ENCODE assay signal across 8 mouse cellular contexts in the genomic region with DNA sequence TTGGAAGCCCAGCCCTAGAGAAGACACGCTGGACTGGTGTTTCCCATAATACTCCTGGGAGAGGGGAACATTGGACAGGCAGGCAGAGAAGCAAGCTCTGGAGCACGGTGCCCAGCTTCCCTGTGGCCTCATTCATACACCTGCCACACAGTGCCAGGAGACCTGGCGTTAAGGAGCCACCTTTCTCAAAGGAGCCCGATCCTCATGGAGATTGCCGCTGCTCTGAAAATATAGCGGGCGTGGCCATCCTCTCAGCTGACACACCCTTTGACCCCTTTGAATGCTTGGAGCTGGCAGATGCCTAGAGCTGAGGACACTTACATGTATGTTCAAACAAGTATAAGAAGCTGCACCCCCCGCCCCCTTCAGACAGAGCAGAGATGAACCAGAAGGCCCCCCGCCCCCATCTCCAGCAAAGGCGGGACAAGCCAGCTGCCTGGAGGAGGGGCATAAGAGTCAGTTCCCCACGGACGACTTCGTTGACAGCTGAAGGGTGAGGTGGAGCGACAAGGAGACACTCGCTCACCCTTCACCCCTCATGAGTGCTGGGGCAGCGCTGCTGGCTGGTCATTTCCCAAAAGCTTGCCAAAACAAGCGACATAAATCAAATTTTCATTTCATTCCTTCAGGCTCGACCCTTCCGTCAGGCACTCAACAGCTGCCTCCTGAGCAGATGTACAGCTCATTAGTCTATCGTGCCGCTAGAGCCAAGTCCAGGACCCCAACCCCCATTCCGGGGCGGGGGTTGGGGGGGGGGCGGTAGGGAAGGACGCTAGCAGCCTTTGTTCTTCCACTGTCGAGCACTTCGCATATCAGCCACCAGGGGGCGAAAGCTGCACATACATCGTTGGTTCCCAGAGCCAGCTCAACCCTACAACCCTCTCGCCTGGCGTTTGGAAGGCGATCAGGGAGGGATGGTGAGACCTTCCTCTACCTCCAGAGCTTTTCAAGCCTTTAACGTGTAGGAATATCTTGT. TPM values are rescaled to one million over a fixed set of nuclear protein-coding genes. Genes with fewer than 3 reads are reported as not detected.
DNase-seq lines count a peak whose midpoint lies in the region; ATAC-seq lines count a peak whose summit lies in the region.

No protein-coding gene starts in this region.

- peak; percentile 82 for DNase-seq in R1 (ENCODE audit: low read depth, low spot score)
- peak; percentile 91 to 93 for DNase-seq in cerebellum, postnatal 25 days
- DNase-seq in frontal cortex, postnatal 25 days (ENCODE audit: low spot score in 2 of 2): peak; percentile 89 to 90
- peak; percentile 98 for DNase-seq in hindbrain, embryonic 14.5 days (ENCODE audit: low spot score)
- DNase-seq in layer of hippocampus, postnatal 25 days (ENCODE audit: extremely low spot score in 1 of 2, low spot score in 1 of 2): peak; percentile 82 to 93
- peak; percentile 89 for DNase-seq in lung, postnatal 14 days
- DNase-seq in retina, adult 2 months (ENCODE audit: low read depth, low spot score): peak; percentile 63
- DNase-seq in thymus, postnatal 25 days: peak; percentile 83

- H3K4me1 ChIP-seq in hindbrain, embryonic 14.5 days (replicated peaks; ENCODE audit: control insufficient read depth, insufficient read depth, low read length): peaks cover 19% of the 10 kb centered on the region

- no peaks in the 10 kb centered on the region for H3K9me3 ChIP-seq in hindbrain, embryonic 14.5 days (ENCODE audit: control insufficient read depth, low read length)

- peak overlapping the region; percentile 39 for H3K4me3 ChIP-seq in hindbrain, embryonic 14.5 days (replicated peaks; ENCODE audit: low read length)

- WGBS in hindbrain, embryonic 14.5 days: under 1% methylated on average over 33 of the region's 33 CpGs

- peak overlapping the region; percentile 78 for H3K9ac ChIP-seq in hindbrain, embryonic 14.5 days

- peak overlapping the region; percentile 87 for H3K4me2 ChIP-seq in hindbrain, embryonic 14.5 days (replicated peaks)

- H3K27ac ChIP-seq in hindbrain, embryonic 14.5 days: peak overlapping the region; percentile 88

- no peaks in the 10 kb centered on the region for H3K27me3 ChIP-seq in hindbrain, embryonic 14.5 days (ENCODE audit: control insufficient read depth, insufficient read depth, low read length)

- ATAC-seq in hindbrain, embryonic 14.5 days (ENCODE audit: low FRiP score): peak; percentile 85

- no peaks in the 10 kb centered on the region for H3K36me3 ChIP-seq in hindbrain, embryonic 14.5 days (replicated peaks; ENCODE audit: control insufficient read depth, insufficient read depth)

RNA-seq across cellular contexts. Expression of gene Alg2, which starts 36.5 kb away (rescaled TPM):
- polyA plus RNA-seq in hindbrain, embryonic 14.5 days (2014; fragmentation: Nextera tagmentation; extraction: Ambion mirVana): 370 and 390 TPM in 2 replicates
- total RNA-seq in layer of hippocampus, postnatal 25 days (2021): 100 to 1,000 TPM; 142 to 143 TPM

RNA-seq across cellular contexts. Expression of gene Sec61b, which starts 36.8 kb away (rescaled TPM):
- 247 and 266 TPM in 2 replicates for polyA plus RNA-seq in hindbrain, embryonic 14.5 days (2014; fragmentation: Nextera tagmentation; extraction: Ambion mirVana)
- total RNA-seq in layer of hippocampus, postnatal 25 days (2021): 10 to 100 TPM; 48.0 to 56.8 TPM

Comparison
In these comparisons a context has a peak if more than half of its experiments do, and no peak if none do; other contexts are left out.
1. Peak in every context shown above with its lines: DNase-seq, ATAC-seq, H3K4me3 ChIP-seq and H3K27ac ChIP-seq.